Mouse (Mus musculus) lung, postnatal 25 days (tissue): ENCODE measurements around the gene Evi5l.

Source experiments
- DNase-seq: peaks from one replicate; pipeline ENCODE4 v3.0.0; 2022; ENCODE audit warnings: low spot score

Gene Evi5l

GRCm38 (mm10) chr8:4165852-4166751 is at the start of gene Evi5l:
TSS of gene Evi5l (plus strand) at chr8:4166567.
- DNase-seq: peak; percentile 100

GRCm38 (mm10) chr8:4133798-4134197 is 32.6 kb upstream of the Evi5l start, which contains the start of gene Cd209g:
TSS of gene Cd209g (plus strand) at chr8:4134098.
- no peak for DNase-seq

GRCm38 (mm10) chr8:4139660-4140646 is 26.4 kb upstream of the Evi5l start:
- DNase-seq: peak; percentile 68

GRCm38 (mm10) chr8:4141721-4142120 is 24.6 kb upstream of the Evi5l start:
- DNase-seq: no peak

- no peak for DNase-seq
Measured at GRCm38 (mm10) chr8:4147272-4147671, 19.1 kb upstream of the Evi5l start.

GRCm38 (mm10) chr8:4154878-4155277 is 11.5 kb upstream of the Evi5l start:
- no peak for DNase-seq

GRCm38 (mm10) chr8:4162786-4163185 is 3.6 kb upstream of the Evi5l start:
- no peak for DNase-seq

- DNase-seq: no peak
Measured at GRCm38 (mm10) chr8:4165176-4165851, 1.1 kb upstream of the Evi5l start.

GRCm38 (mm10) chr8:4166881-4167525 is 636 bp downstream of the Evi5l start:
- DNase-seq: no peak

- DNase-seq: no peak
Measured at GRCm38 (mm10) chr8:4167918-4168317, 1.6 kb downstream of the Evi5l start.

- DNase-seq: no peak
Measured at GRCm38 (mm10) chr8:4172486-4172885, 6.1 kb downstream of the Evi5l start.

GRCm38 (mm10) chr8:4174018-4174417 is 7.7 kb downstream of the Evi5l start:
- no peak for DNase-seq

GRCm38 (mm10) chr8:4183409-4183808 is 17.0 kb downstream of the Evi5l start:
- no peak for DNase-seq

GRCm38 (mm10) chr8:4186151-4186550 is 19.8 kb downstream of the Evi5l start:
- DNase-seq: no peak

GRCm38 (mm10) chr8:4188605-4189004 is 22.2 kb downstream of the Evi5l start:
- DNase-seq: no peak

GRCm38 (mm10) chr8:4189031-4189722 is 22.8 kb downstream of the Evi5l start:
- DNase-seq: no peak

GRCm38 (mm10) chr8:4192305-4192704 is 25.9 kb downstream of the Evi5l start:
- no peak for DNase-seq

GRCm38 (mm10) chr8:4192807-4193587 is 26.6 kb downstream of the Evi5l start:
- DNase-seq: peak; percentile 86

GRCm38 (mm10) chr8:4193588-4193894 is 27.2 kb downstream of the Evi5l start:
- no peak for DNase-seq

- DNase-seq: no peak
Measured at GRCm38 (mm10) chr8:4201321-4201720, 35.0 kb downstream of the Evi5l start.
